Mouse (Mus musculus): ENCODE results near the gene Mapk1ip1l.

DNA sequence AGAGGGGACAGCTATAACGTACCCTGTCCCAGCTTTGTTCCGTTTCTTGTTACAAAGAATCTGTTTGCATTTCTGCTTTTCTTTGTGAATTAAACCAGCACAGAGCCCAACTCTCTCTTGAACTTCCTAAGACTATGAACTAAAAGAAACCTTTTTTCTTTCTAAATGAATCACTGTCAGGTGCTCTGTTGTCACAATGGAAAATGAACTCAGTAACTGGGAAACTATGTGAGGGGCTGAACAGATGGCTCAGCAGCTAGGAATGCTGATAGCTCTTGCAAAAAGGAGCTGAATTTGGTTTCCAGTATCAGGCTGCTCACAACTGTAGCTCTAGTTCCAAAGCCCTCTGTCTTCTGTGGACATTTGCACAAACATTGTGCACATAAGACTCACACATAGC is 52.9 kb downstream of the Mapk1ip1l start:
- TF ChIP-seq CTCF (IDR thresholded peaks at IDR 0.05; ENCODE audit: low read depth, low read length): no peak
- TF ChIP-seq GATA1 (IDR thresholded peaks at IDR 0.05; ENCODE audit: borderline replicate concordance, low read length): no peak
- no peak for TF ChIP-seq TAL1 (conservative IDR thresholded peaks at IDR 0.05; ENCODE audit: low read depth, low read length)
